Mouse (Mus musculus) heart, embryonic 15.5 days (tissue): ENCODE results near the gene Il2ra. TPM values are rescaled to one million over a fixed set of nuclear protein-coding genes. Genes with fewer than 3 reads are reported as not detected.

Experiments
- ATAC-seq: fragments of 200-750 bp; cut with Nextera tagmentation; replicated peaks from 2 replicates; pipeline ENCODE4 v1.8.0; 2017; ENCODE audit warnings: low read depth, moderate TSS enrichment; ENCODE audit not compliant: insufficient number of reproducible peaks, insufficient read depth, low FRiP score
- H3K27ac ChIP-seq: fragments of 300-500 bp; sonication (generic); 2 replicates; pipeline ENCODE4 v1.5.1; 2015; ENCODE audit warnings: mild to moderate bottlenecking, inconsistent platforms
- H3K27me3 ChIP-seq: fragments of 300-500 bp; sonication (generic); 2 replicates; pipeline ENCODE4 v1.6.1; 2015; ENCODE audit warnings: inconsistent platforms
- H3K36me3 ChIP-seq: fragments of 300-500 bp; sonication (generic); 2 replicates; pipeline ENCODE4 v1.6.1; 2015; ENCODE audit warnings: mild to moderate bottlenecking, inconsistent platforms
- H3K4me1 ChIP-seq: fragments of 300-500 bp; sonication (generic); replicated peaks from 2 replicates; pipeline ENCODE4 v1.6.1; 2015; ENCODE audit warnings: inconsistent platforms
- H3K4me2 ChIP-seq: fragments of 300-500 bp; sonication (generic); 2 replicates; pipeline ENCODE4 v1.6.1; 2015; ENCODE audit warnings: inconsistent platforms, mild to moderate bottlenecking, moderate library complexity
- H3K4me3 ChIP-seq: fragments of 300-500 bp; sonication (generic); 2 replicates; pipeline ENCODE4 v1.5.1; 2015; ENCODE audit warnings: mild to moderate bottlenecking, inconsistent platforms
- H3K9ac ChIP-seq: fragments of 300-500 bp; sonication (generic); 2 replicates; pipeline ENCODE4 v1.6.1; 2015; ENCODE audit warnings: mild to moderate bottlenecking, inconsistent platforms
- H3K9me3 ChIP-seq: fragments of 300-500 bp; sonication (generic); replicated peaks from 2 replicates; pipeline ENCODE4 v1.6.1; 2016; ENCODE audit warnings: inconsistent platforms
- WGBS: fragments of 180-500 bp; shearing (Covaris S2); methylation state at CpG from one replicate; pipeline ENCODE4 v1.1.7; 2015; ENCODE audit warnings: mixed read lengths; 5-methylcytosine and 5-hydroxymethylcytosine counted together
- polyA plus RNA-seq: library from polyadenylated mRNA; unstranded; fragments of >200 nt; fragmentation: Nextera tagmentation; extraction: Ambion mirVana; gene quantifications from 2 replicates; pipeline ENCODE4 v1.2.1, GENCODE M21; 2015

Gene Il2ra
- polyA plus RNA-seq, 1 experiment from 2014 or later: 1.6 TPM

DNA sequence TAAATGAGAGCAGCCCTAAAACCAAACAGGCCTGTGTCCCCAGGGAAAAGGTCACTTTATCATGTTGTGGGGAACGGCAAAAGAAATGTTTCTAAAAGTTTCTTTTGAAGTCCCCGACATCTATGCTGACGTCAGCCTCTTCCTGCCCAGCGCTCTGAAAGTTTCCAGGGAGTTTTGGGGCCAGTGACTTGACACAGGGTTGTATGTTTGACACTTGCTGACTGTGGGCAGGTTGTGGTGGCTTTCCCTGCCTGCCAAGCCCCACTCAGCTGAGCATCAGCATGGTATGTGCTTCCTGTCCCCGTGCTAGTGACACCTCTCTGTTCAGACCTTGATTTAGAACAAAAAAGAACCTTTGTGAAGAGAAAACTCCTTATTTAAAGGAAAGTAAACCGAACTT is 10.7 kb downstream of the Il2ra start:
- WGBS: 38% methylated on average over 6 of the region's 6 CpGs
- Histone ChIP-seq H3K9me3 (no peaks in the 10 kb centered on the region), H3K36me3 (no peaks in the 10 kb centered on the region), H3K27me3 (no peaks in the 10 kb centered on the region), H3K4me3 (no peak overlapping the region), H3K27ac (no peak overlapping the region), H3K4me2 (no peak overlapping the region; the same call in 1 of the 2 replicates), H3K4me1 (0 out of 2 replicates have a peak, but pooled peaks cover 3% of the 10 kb centered on the region), H3K9ac (no peak overlapping the region)
- no peak for ATAC-seq

DNA sequence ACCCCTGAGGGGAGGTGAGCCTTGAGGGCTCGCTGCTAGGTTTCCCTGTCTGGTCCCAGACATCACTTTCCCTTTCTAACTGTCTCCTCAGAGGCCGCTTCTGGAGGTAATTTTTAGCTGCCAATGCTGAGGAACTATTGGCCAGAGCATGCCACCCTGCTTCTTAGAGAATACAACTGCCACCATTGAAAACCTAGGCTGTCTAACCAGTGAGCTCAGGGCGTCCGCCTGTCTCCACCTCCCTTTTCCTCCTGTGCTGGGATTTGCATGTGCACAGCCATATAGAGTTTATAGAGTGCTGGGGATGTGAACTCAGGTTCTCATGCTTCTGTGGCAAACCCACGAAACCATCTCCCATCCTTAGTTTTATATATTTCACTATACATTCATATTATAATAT is 11.2 kb downstream of the Il2ra start:
- Histone ChIP-seq H3K27me3 (no peaks in the 10 kb centered on the region), H3K27ac (no peak overlapping the region), H3K4me3 (no peak overlapping the region), H3K4me2 (no peak overlapping the region; the same call in 1 of the 2 replicates), H3K4me1 (0 out of 2 replicates have a peak, but pooled peaks cover 3% of the 10 kb centered on the region), H3K9ac (no peak overlapping the region), H3K9me3 (no peaks in the 10 kb centered on the region), H3K36me3 (no peaks in the 10 kb centered on the region)
- no peak for ATAC-seq
- WGBS: 69% methylated on average over 5 of the region's 5 CpGs

DNA sequence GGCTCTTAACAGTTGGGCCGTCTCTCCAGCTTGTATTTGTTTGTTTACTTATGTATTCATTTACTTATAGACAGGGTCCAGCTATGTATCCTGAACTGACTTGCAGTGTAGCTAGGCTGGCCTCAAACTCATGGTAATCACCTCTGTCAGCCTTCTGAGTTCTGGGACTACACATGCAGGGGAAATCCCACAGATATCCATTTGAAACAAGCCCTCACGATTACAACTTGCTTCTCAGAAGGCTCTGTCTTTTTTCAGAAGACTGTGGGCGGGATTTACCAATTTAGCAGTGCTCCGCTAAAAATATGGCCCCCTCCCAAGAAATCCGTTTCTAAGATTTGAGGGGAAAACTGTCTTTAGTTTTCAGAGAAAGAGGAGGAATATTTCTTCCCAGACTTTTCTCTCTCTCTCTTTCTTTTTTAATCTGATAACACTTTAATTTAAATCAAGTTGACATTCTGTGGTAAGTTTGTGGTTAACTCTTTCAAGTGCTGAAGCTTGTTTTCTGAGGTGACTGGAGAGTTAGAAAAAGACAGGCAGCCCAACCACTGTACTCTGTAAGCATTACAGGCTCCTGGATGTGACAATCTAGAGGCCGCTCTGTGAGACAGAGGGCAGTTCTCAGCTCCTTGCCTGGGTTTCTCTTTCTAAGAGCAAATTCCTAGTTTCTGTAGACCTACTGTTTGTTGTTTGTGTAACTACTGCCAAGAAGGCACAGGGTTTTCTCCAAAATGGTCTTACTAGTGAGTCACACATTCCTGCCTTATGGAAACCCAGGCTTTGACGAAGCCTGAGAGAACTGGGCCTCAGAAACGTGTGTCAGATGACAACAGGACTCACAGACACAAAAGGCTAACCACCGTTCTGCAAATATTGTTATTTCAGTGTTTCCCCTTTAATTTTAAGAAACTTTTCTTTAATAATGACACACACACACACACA is 12.7 kb downstream of the Il2ra start:
- H3K27me3 ChIP-seq: no peaks in the 10 kb centered on the region
- 48% methylated on average over 9 of the region's 9 CpGs for WGBS
- no peak overlapping the region for H3K4me3 ChIP-seq
- no peaks in the 10 kb centered on the region for H3K36me3 ChIP-seq
- no peak for ATAC-seq
- H3K4me1 ChIP-seq: 0 out of 2 replicates have a peak, but pooled peaks cover 3% of the 10 kb centered on the region
- no peaks in the 10 kb centered on the region for H3K9me3 ChIP-seq
- H3K4me2 ChIP-seq: no peak overlapping the region
- H3K27ac ChIP-seq: no peak overlapping the region
- no peak overlapping the region for H3K9ac ChIP-seq

DNA sequence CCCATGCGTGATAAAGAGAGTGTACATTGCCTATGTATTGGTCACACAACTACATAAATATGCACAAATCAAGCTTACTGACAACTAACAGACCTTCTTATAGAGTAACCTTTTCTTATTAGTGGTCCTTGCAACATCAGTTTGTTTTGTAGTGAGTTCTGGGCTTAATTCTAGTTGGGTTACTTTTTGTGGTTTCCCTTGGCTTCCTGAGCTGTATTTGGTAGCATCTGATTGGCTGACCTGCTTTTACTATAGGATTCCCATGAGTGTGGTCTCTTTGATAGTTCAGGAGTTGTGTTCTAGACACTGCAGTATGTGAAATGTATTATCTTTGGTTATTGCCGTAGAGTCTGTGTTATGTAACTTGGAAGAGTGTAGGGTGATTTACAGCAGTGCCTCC is 15.0 kb downstream of the Il2ra start:
- Histone ChIP-seq H3K4me1 (0 out of 2 replicates have a peak, but pooled peaks cover 3% of the 10 kb centered on the region), H3K4me2 (no peak overlapping the region), H3K27me3 (no peaks in the 10 kb centered on the region), H3K9ac (no peak overlapping the region), H3K9me3 (no peaks in the 10 kb centered on the region), H3K36me3 (no peaks in the 10 kb centered on the region), H3K27ac (no peak overlapping the region), H3K4me3 (no peak overlapping the region)
- 79% methylated on average over 2 of the region's 2 CpGs for WGBS
- ATAC-seq: no peak

DNA sequence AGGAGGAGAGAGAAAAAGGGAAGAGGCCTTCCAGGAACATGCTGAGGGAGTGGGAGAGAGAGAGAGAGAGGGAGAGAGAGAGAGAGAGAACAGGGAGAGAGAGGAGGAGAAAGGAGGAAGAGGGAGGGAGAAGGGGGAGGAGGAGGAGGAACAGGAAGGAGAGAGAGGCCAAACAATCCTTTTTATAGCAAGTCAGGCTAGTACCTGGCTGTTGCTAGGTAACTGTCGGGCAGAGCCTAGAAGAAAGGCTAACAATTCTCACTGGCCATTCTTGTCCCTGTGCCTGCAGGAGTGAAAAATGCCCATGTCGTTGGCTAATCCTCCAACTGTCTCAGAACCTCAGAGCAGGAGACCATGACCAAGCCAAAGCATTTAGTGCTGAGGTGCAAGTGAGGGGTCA is 16.7 kb downstream of the Il2ra start:
- Histone ChIP-seq H3K36me3 (no peaks in the 10 kb centered on the region), H3K4me3 (no peak overlapping the region), H3K4me1 (no peaks in the 10 kb centered on the region), H3K9ac (no peak overlapping the region), H3K4me2 (no peak overlapping the region), H3K27ac (no peak overlapping the region), H3K9me3 (no peaks in the 10 kb centered on the region), H3K27me3 (no peaks in the 10 kb centered on the region)
- 22% methylated on average over 2 of the region's 2 CpGs for WGBS
- no peak for ATAC-seq

DNA sequence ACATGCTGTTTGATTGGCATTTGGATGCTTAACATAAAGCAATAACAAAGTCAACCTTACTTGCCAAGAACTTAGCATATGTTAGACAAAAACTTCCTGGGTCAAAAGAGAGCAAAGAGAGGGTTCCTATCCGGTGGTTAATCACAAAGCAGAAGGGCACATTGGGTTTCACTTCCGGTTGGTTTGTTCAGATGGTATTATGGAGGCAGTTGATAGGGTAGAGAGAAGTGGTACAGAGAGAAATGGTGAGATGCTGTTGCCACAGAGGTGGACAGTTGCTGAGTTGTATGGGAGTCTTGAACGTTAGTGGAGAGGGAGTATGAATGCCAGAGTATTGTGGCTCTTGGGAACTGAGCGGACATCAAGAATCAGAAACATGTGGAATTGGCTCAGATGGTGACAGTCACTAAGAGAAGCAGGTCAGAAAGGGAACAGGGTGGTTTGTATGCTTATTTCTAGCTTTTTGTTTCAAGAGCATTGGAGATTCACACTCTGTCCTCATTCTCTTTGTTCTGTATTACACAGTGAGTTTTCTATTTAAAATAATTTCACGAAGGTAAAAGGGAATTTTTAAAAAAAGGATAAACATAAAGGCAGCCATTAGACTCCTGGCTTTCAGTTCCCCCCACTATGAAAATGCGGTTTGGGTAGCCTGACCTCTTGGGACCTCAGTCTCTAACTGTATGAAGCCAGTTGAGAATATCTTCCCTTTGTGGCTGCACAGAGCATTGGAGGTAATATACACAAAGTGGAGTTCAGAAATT is 19.7 kb downstream of the Il2ra start:
- Histone ChIP-seq H3K27ac (no peak overlapping the region), H3K4me1 (no peaks in the 10 kb centered on the region), H3K36me3 (no peaks in the 10 kb centered on the region), H3K27me3 (no peaks in the 10 kb centered on the region), H3K4me3 (no peak overlapping the region), H3K4me2 (no peak overlapping the region), H3K9ac (no peak overlapping the region), H3K9me3 (no peaks in the 10 kb centered on the region)
- ATAC-seq: no peak
- WGBS: 74% methylated on average over 6 of the region's 6 CpGs

DNA sequence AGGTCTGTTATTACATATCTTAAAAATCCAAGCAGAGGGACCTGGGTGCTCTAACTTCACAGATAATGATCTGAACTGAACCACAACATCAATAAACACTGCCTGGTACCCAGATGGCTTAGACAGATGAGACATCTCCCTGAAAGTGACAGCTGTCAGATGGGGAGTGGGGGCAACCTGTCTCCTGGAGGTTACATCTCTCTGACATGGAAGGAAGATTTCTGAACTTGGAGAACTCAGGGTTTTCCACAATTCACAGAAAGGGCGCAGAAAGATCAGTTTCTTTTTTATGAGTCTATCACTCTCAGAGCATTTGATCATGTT is 20.3 kb downstream of the Il2ra start:
- Histone ChIP-seq H3K27me3 (no peaks in the 10 kb centered on the region), H3K4me2 (no peak overlapping the region), H3K36me3 (no peaks in the 10 kb centered on the region), H3K9me3 (no peaks in the 10 kb centered on the region), H3K27ac (no peak overlapping the region), H3K9ac (no peak overlapping the region), H3K4me3 (no peak overlapping the region), H3K4me1 (no peaks in the 10 kb centered on the region)
- 87% methylated on average over 1 of the region's 1 CpGs for WGBS
- ATAC-seq: no peak

DNA sequence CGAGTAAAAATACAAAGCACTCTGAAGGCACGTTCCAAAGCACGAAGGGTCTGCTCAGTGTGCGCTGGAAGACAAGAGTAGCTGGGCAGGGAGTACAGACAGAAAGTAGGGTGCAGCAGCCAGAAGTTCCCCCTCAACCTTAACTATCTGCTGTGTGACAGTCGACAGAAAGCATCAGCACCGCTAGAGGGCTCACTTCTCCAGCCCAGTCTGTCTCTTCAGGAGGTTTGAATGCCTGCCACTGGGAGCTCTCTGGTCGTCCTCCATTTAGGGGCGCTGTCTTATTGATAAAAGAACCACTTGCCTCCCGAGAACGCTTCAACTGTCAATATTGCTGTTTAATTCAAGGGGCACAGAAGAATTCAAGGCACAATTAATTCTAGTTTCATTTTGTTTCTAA is 21.4 kb downstream of the Il2ra start:
- 0 out of 2 replicates have a peak, but pooled peaks have one; percentile 58 for ATAC-seq
- WGBS: 5% methylated on average over 10 of the region's 10 CpGs

DNA sequence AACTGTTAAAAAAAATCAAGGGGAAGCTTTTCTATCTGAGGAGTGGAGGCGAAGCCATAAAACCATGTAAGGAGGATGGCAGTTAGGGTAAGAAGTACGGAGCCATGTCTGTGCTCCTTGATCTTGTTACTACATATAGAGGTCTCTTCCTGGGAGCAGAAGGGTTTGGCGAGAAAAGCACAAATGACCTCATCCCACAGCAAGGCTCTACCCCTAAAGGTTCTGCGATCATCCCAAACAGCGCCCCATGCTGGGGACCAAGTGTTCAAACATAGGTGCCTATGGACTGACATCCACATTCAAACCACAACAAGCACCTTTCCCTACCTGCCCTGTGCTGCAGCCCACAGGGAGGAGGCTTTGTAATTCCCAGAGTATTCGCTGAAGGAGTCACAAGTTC is 21.8 kb downstream of the Il2ra start:
- Histone ChIP-seq H3K27me3 (no peaks in the 10 kb centered on the region), H3K9me3 (no peaks in the 10 kb centered on the region), H3K9ac (no peak overlapping the region), H3K4me2 (peak overlapping the region; percentile 56), H3K4me3 (peak overlapping the region; percentile 20), H3K4me1 (no peaks in the 10 kb centered on the region), H3K36me3 (no peaks in the 10 kb centered on the region), H3K27ac (no peak overlapping the region)
- ATAC-seq: peak; percentile 47; the same call in 1 of the 2 replicates
- whole genome bisulfite sequencing: 44% methylated on average over 6 of the region's 6 CpGs

More for the DNA sequence above, 21.4 kb downstream of the Il2ra start:
- Histone ChIP-seq H3K9ac (no peak overlapping the region), H3K4me2 (peak overlapping the region; percentile 56), H3K36me3 (no peaks in the 10 kb centered on the region), H3K27ac (no peak overlapping the region), H3K27me3 (no peaks in the 10 kb centered on the region), H3K4me3 (peak overlapping the region; percentile 20), H3K4me1 (no peaks in the 10 kb centered on the region), H3K9me3 (no peaks in the 10 kb centered on the region)

DNA sequence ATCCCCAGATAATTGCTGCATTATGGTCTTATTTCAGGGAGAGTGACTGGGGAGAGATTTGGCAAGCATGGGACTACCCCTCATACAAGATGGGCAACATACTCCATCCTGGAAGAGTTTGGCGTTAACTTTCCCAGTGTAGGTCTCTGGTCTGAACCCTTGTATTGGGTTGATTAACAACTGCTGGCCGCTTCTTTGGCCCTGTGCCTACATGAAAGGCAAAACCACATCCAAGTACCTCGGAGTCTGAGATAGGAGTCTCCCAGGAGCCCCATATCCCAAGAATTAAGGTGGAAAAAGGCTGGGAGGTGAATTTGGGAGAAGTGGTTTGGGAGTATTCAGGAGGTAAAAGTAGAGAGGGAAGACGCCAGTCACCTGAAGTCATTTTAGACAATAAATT is 22.2 kb downstream of the Il2ra start:
- Histone ChIP-seq H3K9ac (no peak overlapping the region), H3K4me2 (no peak overlapping the region), H3K27ac (no peak overlapping the region), H3K36me3 (no peaks in the 10 kb centered on the region), H3K4me1 (no peaks in the 10 kb centered on the region), H3K27me3 (no peaks in the 10 kb centered on the region), H3K9me3 (no peaks in the 10 kb centered on the region), H3K4me3 (no peak overlapping the region)
- 78% methylated on average over 4 of the region's 4 CpGs for WGBS
- no peak for ATAC-seq

DNA sequence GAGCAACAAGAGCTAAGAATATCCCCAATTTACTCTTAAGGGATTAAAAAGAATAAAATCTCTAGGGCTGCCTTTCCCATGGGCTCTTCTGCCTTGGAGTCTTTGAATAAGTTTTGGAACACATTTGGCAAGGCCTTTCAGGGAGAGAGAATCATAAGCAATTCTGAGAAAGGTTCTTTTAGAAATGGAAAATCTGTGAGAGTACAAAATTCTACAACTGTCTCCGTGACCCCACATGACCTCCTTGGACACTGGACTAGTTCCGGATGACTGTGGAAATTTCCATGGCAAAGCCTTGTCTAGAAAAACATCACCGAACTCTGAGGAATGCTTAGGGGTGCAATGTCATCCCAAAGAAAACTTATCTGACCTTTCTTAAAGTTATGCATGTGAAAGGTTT is 22.7 kb downstream of the Il2ra start:
- no peak overlapping the region for H3K9ac ChIP-seq
- H3K9me3 ChIP-seq: no peaks in the 10 kb centered on the region
- H3K4me2 ChIP-seq: no peak overlapping the region
- H3K27ac ChIP-seq: no peak overlapping the region
- H3K4me1 ChIP-seq: no peaks in the 10 kb centered on the region
- H3K36me3 ChIP-seq: no peaks in the 10 kb centered on the region
- H3K27me3 ChIP-seq: no peaks in the 10 kb centered on the region
- no peak for ATAC-seq
- H3K4me3 ChIP-seq: no peak overlapping the region
- 76% methylated on average over 3 of the region's 3 CpGs for WGBS
